Mouse (Mus musculus): Measurements from ENCODE around the gene Ubald2. TPM values are rescaled to one million over a fixed set of nuclear protein-coding genes. Genes with fewer than 3 reads are reported as not detected.
"Not testable (repeated sequence)": the region's sequence is repeated elsewhere in the genome, so short reads cannot be mapped to it uniquely, and the experiment has no call there.

Gene Ubald2
- polyA plus RNA-seq, 1 experiment from 2014 or later = 28.2 TPM

GRCm38 (mm10) chr11:116418194-116418840 lies 15.6 kb upstream of the Ubald2 start:
- no peak for DNase-seq
- peaks cover 9% of the 10 kb centered on the region for H3K4me1 ChIP-seq (replicated peaks)
- no peak overlapping the region for H3K4me3 ChIP-seq (replicated peaks)
- no peaks in the 10 kb centered on the region for H3K36me3 ChIP-seq
- 10% methylated on average over 2 of the region's 2 CpGs for WGBS (ENCODE audit: insufficient replicate concordance)
- no peak overlapping the region for H3K27ac ChIP-seq
- H3K27me3 ChIP-seq = peaks cover 14% of the 10 kb centered on the region
- H3K9me3 ChIP-seq (replicated peaks) = no peaks in the 10 kb centered on the region
- no peak overlapping the region for H3K4me2 ChIP-seq
- no peak for ATAC-seq (ENCODE audit: low read depth)
- H3K9ac ChIP-seq = no peak overlapping the region

- Histone ChIP-seq H3K9ac (no peak overlapping the region), H3K36me3 (no peaks in the 10 kb centered on the region), H3K9me3 (replicated peaks) (no peaks in the 10 kb centered on the region), H3K27ac (no peak overlapping the region), H3K4me1 (replicated peaks) (peaks cover 10% of the 10 kb centered on the region), H3K27me3 (peaks cover 10% of the 10 kb centered on the region), H3K4me3 (replicated peaks) (no peak overlapping the region), H3K4me2 (no peak overlapping the region)
- WGBS (ENCODE audit: insufficient replicate concordance) = 72% methylated on average over 6 of the region's 6 CpGs
- DNase-seq = no peak
- ATAC-seq (ENCODE audit: low read depth) = no peak
Observed at GRCm38 (mm10) chr11:116418841-116419462, 14.9 kb upstream of the Ubald2 start.

- H3K9ac ChIP-seq = no peak overlapping the region
- no peak overlapping the region for H3K4me2 ChIP-seq
- DNase-seq (no peak), ATAC-seq (ENCODE audit: low read depth) (no peak)
- peaks cover 26% of the 10 kb centered on the region for H3K4me1 ChIP-seq (replicated peaks)
- H3K27ac ChIP-seq = no peak overlapping the region
- H3K36me3 ChIP-seq = no peaks in the 10 kb centered on the region
- H3K9me3 ChIP-seq (replicated peaks) = no peaks in the 10 kb centered on the region
- no peak overlapping the region for H3K4me3 ChIP-seq (replicated peaks)
- WGBS (ENCODE audit: insufficient replicate concordance) = 68% methylated on average over 6 of the region's 6 CpGs
- no peaks in the 10 kb centered on the region for H3K27me3 ChIP-seq
Observed at GRCm38 (mm10) chr11:116421102-116421501, 12.8 kb upstream of the Ubald2 start.

DNA sequence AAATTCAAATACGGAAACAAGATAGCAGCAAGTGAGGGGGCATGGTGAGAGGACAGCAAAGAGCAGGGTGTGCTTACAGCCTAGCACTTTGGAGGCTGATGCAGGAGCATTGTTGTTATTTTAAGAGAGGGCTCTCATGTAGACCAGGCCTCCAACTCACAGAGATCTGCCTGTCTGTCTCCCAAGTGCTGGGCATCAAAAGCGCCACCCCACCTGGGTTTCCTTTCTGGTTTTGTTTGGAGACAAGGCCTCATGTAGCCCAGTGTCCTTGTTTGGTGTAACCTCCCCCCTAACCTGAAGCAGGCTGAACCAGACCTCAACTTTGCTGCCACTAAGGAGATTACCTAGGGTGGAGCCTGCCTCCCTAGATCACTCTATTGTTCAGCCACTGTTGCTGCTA lies 11.3 kb upstream of the Ubald2 start:
- H3K27ac ChIP-seq = no peak overlapping the region
- no peak overlapping the region for H3K4me3 ChIP-seq (replicated peaks)
- H3K27me3 ChIP-seq = no peaks in the 10 kb centered on the region
- no peak overlapping the region for H3K9ac ChIP-seq
- no peak for DNase-seq
- WGBS (ENCODE audit: insufficient replicate concordance) = 78% methylated on average over 2 of the region's 2 CpGs
- ATAC-seq (ENCODE audit: low read depth) = no peak
- H3K9me3 ChIP-seq (replicated peaks) = no peaks in the 10 kb centered on the region
- H3K4me2 ChIP-seq = no peak overlapping the region
- no peaks in the 10 kb centered on the region for H3K36me3 ChIP-seq
- H3K4me1 ChIP-seq (replicated peaks) = peaks cover 26% of the 10 kb centered on the region

DNA sequence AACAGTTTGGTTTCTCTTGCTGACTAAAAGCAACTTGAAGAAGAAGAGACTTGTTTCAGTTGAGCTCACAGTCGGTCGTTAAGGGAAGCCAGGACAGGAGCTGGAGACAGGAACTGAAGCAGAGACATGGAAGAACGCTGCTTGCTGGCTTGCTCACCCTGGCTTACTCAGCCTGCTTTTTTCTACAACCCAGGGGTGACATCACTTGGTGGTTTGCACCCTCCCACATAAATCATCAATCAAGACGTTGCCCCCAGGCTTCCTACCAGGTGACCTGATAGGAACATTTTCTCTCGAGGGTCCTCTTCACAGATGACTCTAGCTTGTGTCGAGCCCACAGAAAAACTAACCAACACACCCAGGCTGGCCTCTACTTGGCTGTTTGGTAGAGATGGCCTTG lies 10.7 kb upstream of the Ubald2 start:
- ATAC-seq (ENCODE audit: low read depth) (no peak), DNase-seq (no peak)
- no peaks in the 10 kb centered on the region for H3K9me3 ChIP-seq (replicated peaks)
- 57% methylated on average over 6 of the region's 6 CpGs for WGBS (ENCODE audit: insufficient replicate concordance)
- H3K4me2 ChIP-seq = no peak overlapping the region
- no peak overlapping the region for H3K9ac ChIP-seq
- no peak overlapping the region for H3K27ac ChIP-seq
- H3K27me3 ChIP-seq = no peaks in the 10 kb centered on the region
- H3K36me3 ChIP-seq = no peaks in the 10 kb centered on the region
- H3K4me3 ChIP-seq (replicated peaks) = no peak overlapping the region
- peaks cover 22% of the 10 kb centered on the region for H3K4me1 ChIP-seq (replicated peaks)

- Histone ChIP-seq H3K27ac (peak overlapping the region; percentile 55), H3K9ac (peak overlapping the region; percentile 22; the same call in 1 of the 2 replicates), H3K4me2 (no peak overlapping the region), H3K4me1 (replicated peaks) (peaks cover 25% of the 10 kb centered on the region), H3K36me3 (no peaks in the 10 kb centered on the region), H3K4me3 (replicated peaks) (no peak overlapping the region), H3K9me3 (replicated peaks) (no peaks in the 10 kb centered on the region), H3K27me3 (no peaks in the 10 kb centered on the region)
- ATAC-seq (ENCODE audit: low read depth) (no peak), DNase-seq (no peak)
- WGBS (ENCODE audit: insufficient replicate concordance) = 39% methylated on average over 10 of the region's 10 CpGs
Observed at GRCm38 (mm10) chr11:116423782-116424620, 9.9 kb upstream of the Ubald2 start.

GRCm38 (mm10) chr11:116424621-116425407 lies 9.1 kb upstream of the Ubald2 start:
- peak overlapping the region; percentile 55; the same call in 1 of the 2 replicates for H3K27ac ChIP-seq
- H3K4me2 ChIP-seq = no peak overlapping the region
- no peaks in the 10 kb centered on the region for H3K36me3 ChIP-seq
- no peaks in the 10 kb centered on the region for H3K9me3 ChIP-seq (replicated peaks)
- 26% methylated on average over 8 of the region's 8 CpGs for WGBS (ENCODE audit: insufficient replicate concordance)
- DNase-seq (no peak), ATAC-seq (ENCODE audit: low read depth) (no peak)
- peaks cover 33% of the 10 kb centered on the region for H3K4me1 ChIP-seq (replicated peaks)
- no peak overlapping the region for H3K4me3 ChIP-seq (replicated peaks)
- no peaks in the 10 kb centered on the region for H3K27me3 ChIP-seq
- 0 out of 2 replicates have a peak overlapping the region, but pooled peaks have one; percentile 22 for H3K9ac ChIP-seq

DNA sequence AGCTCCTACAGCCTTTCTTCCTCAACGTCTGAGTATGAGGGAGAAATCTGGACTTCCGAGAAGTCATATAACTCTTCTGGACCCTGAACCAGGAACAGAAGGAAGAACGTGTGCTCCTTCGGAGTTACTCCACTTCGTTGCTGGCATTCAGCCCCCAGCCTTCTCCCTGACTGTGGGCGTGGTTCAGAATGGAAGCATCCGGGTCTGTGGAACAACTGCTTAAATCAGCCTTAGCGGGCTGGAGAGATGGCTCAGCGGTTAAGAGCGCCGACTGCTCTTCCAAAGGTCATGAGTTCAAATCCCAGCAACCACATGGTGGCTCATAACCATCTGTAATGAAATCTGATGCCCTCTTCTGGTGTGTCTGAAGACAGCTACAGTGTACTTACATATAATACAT lies 7.6 kb upstream of the Ubald2 start:
- not testable (repeated sequence) for H3K9me3 ChIP-seq (replicated peaks); H3K4me2 ChIP-seq; H3K36me3 ChIP-seq; H3K27ac ChIP-seq; DNase-seq; ATAC-seq (ENCODE audit: low read depth); H3K27me3 ChIP-seq; H3K4me3 ChIP-seq (replicated peaks); H3K9ac ChIP-seq
- H3K4me1 ChIP-seq (replicated peaks) = peaks cover 48% of the 10 kb centered on the region
- 79% methylated on average over 11 of the region's 11 CpGs for WGBS (ENCODE audit: insufficient replicate concordance)

DNA sequence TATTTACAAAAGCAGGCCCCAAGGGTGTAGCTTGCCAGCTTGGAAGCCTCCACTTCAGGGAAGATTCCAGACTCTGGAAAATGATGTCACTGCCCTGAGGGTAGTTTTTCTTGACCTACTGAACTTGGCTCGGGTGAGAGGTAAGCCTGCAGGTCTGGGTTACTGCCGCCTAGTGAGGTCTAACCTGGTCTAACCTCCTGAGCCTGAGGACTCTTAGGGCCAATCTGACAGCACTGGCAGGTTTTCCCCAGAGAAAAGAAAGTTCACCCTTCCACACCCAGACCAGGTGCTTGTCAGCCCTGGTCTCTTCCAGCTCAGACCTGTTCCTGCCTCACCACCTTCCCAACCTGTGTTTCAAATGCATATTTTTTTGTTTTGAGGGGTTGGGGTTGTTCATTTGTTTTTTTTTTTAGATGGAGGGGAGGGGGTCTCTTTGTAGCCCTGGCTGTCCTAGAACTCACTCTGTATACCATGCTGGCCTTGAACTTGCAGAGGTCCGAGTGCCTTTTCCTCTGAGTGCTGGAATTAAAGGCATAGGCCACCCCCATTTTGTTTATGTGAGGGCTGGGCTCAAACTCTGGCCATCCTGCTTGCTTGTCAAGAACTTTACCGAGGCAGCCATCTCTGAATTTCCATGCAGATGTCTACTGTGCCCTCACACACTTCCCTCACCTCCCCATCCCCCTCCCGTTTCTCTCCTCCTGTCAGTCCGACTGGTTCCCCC lies 6.9 kb upstream of the Ubald2 start:
- no peaks in the 10 kb centered on the region for H3K9me3 ChIP-seq (replicated peaks)
- H3K4me3 ChIP-seq (replicated peaks) = no peak overlapping the region
- H3K27me3 ChIP-seq = no peaks in the 10 kb centered on the region
- H3K4me2 ChIP-seq = no peak overlapping the region
- H3K9ac ChIP-seq = no peak overlapping the region
- ATAC-seq (ENCODE audit: low read depth) = no peak
- H3K4me1 ChIP-seq (replicated peaks) = peaks cover 54% of the 10 kb centered on the region
- 62% methylated on average over 6 of the region's 6 CpGs for WGBS (ENCODE audit: insufficient replicate concordance)
- H3K36me3 ChIP-seq = no peaks in the 10 kb centered on the region
- H3K27ac ChIP-seq = no peak overlapping the region
- no peak for DNase-seq

DNA sequence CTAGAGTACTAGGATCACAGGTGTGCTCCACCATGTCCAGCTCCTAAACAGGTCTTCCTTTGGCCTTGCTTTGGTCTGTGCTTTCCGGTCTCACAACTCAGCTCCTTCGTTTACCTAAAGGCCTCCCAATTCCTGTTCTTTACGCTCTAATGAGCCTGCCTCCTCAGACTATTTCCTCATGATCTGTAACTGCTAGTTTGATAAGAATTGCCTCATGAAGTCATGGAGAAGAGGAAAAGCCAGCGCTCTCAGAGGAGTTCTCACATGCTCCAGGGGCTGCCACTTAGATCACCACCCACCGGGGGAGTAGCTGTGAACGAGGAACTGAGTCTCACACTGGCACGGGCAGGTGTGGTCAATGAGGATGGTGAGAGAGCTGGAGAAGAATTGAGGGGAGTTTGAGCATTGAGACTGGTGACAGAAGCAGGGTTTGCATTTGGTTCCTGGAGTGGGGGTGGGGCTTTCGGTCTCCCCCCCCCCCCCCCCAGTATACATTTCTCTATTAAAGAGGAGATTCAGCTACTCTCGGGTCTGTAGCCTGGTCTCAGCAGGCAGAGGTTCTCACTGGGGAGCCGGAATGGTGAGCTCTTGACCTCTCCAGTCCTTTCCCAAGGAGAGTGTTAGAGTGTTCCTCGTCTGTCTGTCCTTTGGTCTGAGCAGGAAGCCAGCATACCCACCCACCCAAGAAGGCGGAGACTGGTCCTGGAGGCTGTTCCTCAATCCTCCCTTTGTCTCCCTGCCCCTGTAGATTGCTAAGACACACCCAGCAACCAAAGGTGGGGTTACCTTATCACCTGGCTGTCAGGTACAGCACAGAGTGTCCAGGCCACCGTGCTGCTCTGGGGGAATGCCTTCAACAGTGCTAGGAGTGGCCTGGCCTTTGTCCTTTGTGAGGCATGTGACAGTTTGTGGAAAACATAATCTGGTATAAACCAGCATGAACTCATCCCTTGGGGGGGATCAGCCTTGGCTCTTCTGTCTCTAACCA lies 4.7 kb upstream of the Ubald2 start:
- peak overlapping the region; percentile 58 for H3K9ac ChIP-seq
- H3K36me3 ChIP-seq = no peaks in the 10 kb centered on the region
- 31% methylated on average over 12 of the region's 13 CpGs for WGBS (ENCODE audit: insufficient replicate concordance)
- ATAC-seq (ENCODE audit: low read depth) (no peak), DNase-seq (no peak)
- H3K4me1 ChIP-seq (replicated peaks) = peaks cover 62% of the 10 kb centered on the region
- peak overlapping the region; percentile 75 for H3K27ac ChIP-seq
- H3K4me2 ChIP-seq = peak overlapping the region; percentile 55
- no peak overlapping the region for H3K4me3 ChIP-seq (replicated peaks)
- no peaks in the 10 kb centered on the region for H3K27me3 ChIP-seq
- H3K9me3 ChIP-seq (replicated peaks) = no peaks in the 10 kb centered on the region
